ENCODE assay signal across 8 mouse cellular contexts in genomic region chr2:170508821-170509220, GRCm38 (mm10). TPM values are rescaled to one million over a fixed set of nuclear protein-coding genes. Genes with fewer than 3 reads are reported as not detected.
DNase-seq lines count a peak whose midpoint lies in the region; ATAC-seq and TF ChIP-seq lines count a peak whose summit lies in the region.

No protein-coding gene starts in this region.

- H3K27ac ChIP-seq in brown adipose tissue, adult 24 weeks (replicated peaks; ENCODE audit: low read depth, low read length) = no peak overlapping the region
- no peak overlapping the region for H3K27ac ChIP-seq in heart, embryonic 14.5 days (replicated peaks in 1 of 2; ENCODE audit: control insufficient read depth in 1 of 2, insufficient read depth in 1 of 2, low read depth in 2 of 2, low read length in 2 of 2)
- H3K27ac ChIP-seq in liver, embryonic 11.5 days (ENCODE audit: low read depth, low read length) = no peak overlapping the region

- peaks cover 35% of the 10 kb centered on the region for H3K27me3 ChIP-seq in heart, embryonic 14.5 days (ENCODE audit: control insufficient read depth, insufficient read depth, low read length)
- 0 out of 2 replicates have a peak, but pooled peaks cover 2% of the 10 kb centered on the region for H3K27me3 ChIP-seq in liver, embryonic 11.5 days (replicated peaks; ENCODE audit: control insufficient read depth, insufficient read depth, low read length)
- peaks cover 5% of the 10 kb centered on the region for H3K27me3 ChIP-seq in myocyte (ENCODE audit: control insufficient read depth, insufficient read depth, insufficient read length)

- peak; percentile 76 for DNase-seq in CD4-positive helper T cell, adult 2 months (ENCODE audit: low read depth, low spot score)
- peak; percentile 67 for DNase-seq in fibroblast of lung, adult 2 months (ENCODE audit: low read depth)
- DNase-seq in kidney, postnatal 10 days = peak; percentile 96
- DNase-seq in liver, embryonic 11.5 days (ENCODE audit: low spot score) = peak; percentile 76
- DNase-seq in spleen, postnatal 4 days (ENCODE audit: low spot score in 2 of 2) = peak; percentile 76 to 91

- H3K9ac ChIP-seq in heart, embryonic 14.5 days (ENCODE audit: low read length) = 0 out of 2 replicates have a peak overlapping the region, but pooled peaks have one; percentile 44
- peak overlapping the region; percentile 34; the same call in 1 of the 2 replicates for H3K9ac ChIP-seq in liver, embryonic 11.5 days (ENCODE audit: low read depth, low read length)

- ATAC-seq in heart, embryonic 14.5 days (ENCODE audit: insufficient number of reproducible peaks, insufficient read depth, low FRiP score, low read depth) = no peak
- ATAC-seq in liver, embryonic 11.5 days (replicated peaks; ENCODE audit: low FRiP score) = no peak; the same call in 1 of the 2 replicates

- peak overlapping the region; percentile 66 for H3K4me2 ChIP-seq in heart, embryonic 14.5 days (ENCODE audit: low read length)
- H3K4me2 ChIP-seq in liver, embryonic 11.5 days = peak overlapping the region; percentile 67
- H3K4me2 ChIP-seq in myocyte (ENCODE audit: low read depth) = peak overlapping the region; percentile 77

- no peak overlapping the region for H3ac ChIP-seq in myocyte (ENCODE audit: control insufficient read depth, insufficient read length)

- H3K4me1 ChIP-seq in brown adipose tissue, adult 24 weeks (ENCODE audit: control insufficient read depth, insufficient read depth, insufficient read length, low read length) = no peaks in the 10 kb centered on the region; the same call in 1 of the 2 replicates
- peaks cover 7 to 11% of the 10 kb centered on the region in 2 experiments for H3K4me1 ChIP-seq in heart, embryonic 14.5 days (ENCODE audit: control insufficient read depth in 2 of 2, insufficient read depth in 2 of 2, low read length in 2 of 2)
- peaks cover 16% of the 10 kb centered on the region for H3K4me1 ChIP-seq in liver, embryonic 11.5 days (replicated peaks; ENCODE audit: control insufficient read depth, insufficient read depth, low read length)

- no peaks in the 10 kb centered on the region for H3K36me3 ChIP-seq in heart, embryonic 14.5 days (ENCODE audit: control insufficient read depth, insufficient read depth, low read length)
- H3K36me3 ChIP-seq in liver, embryonic 11.5 days (ENCODE audit: control insufficient read depth, insufficient read depth, low read length) = no peaks in the 10 kb centered on the region
- H3K36me3 ChIP-seq in myocyte (ENCODE audit: control insufficient read depth, insufficient read depth) = no peaks in the 10 kb centered on the region

- TF ChIP-seq POLR2A in myocyte (IDR thresholded peaks at IDR 0.05; ENCODE audit: insufficient read length, low read depth) = no peak

- H3K4me3 ChIP-seq in brown adipose tissue, adult 24 weeks (ENCODE audit: insufficient read depth, low read depth, low read length) = peak overlapping the region; percentile 42
- H3K4me3 ChIP-seq in heart, embryonic 14.5 days (ENCODE audit: control insufficient read depth in 1 of 2, insufficient read depth in 1 of 2, low read depth in 1 of 2, low read length in 2 of 2) = peak overlapping the region; percentile 35 to 39
- H3K4me3 ChIP-seq in liver, embryonic 11.5 days (ENCODE audit: low read depth, low read length) = peak overlapping the region; percentile 34
- no peak overlapping the region for H3K4me3 ChIP-seq in myocyte

- H3K9me3 ChIP-seq in heart, embryonic 14.5 days (ENCODE audit: control insufficient read depth, low read length) = no peaks in the 10 kb centered on the region
- H3K9me3 ChIP-seq in liver, embryonic 11.5 days (ENCODE audit: control insufficient read depth, low read length) = no peaks in the 10 kb centered on the region

- whole genome bisulfite sequencing in heart, embryonic 14.5 days = 3% methylated on average over 12 of the region's 12 CpGs
- WGBS in liver, embryonic 11.5 days = 5% methylated on average over 12 of the region's 12 CpGs

- peaks cover 24% of the 10 kb centered on the region for H3K79me2 ChIP-seq in myocyte (ENCODE audit: control insufficient read depth, insufficient read depth)

TF ChIP-seq in myocyte, 11 proteins besides CTCF, POLR2A, EP300 and RAD21:
- TF ChIP-seq USF1 (IDR thresholded peaks at IDR 0.05; ENCODE audit: low read depth) (no peak), MAX (IDR thresholded peaks at IDR 0.05; ENCODE audit: low read depth) (no peak), CEBPB (IDR thresholded peaks at IDR 0.05; ENCODE audit: insufficient read depth, poor library complexity, severe bottlenecking) (no peak), MYOD1 (IDR thresholded peaks at IDR 0.05; ENCODE audit: control insufficient read depth in 1 of 3, insufficient read length in 2 of 3, low read depth in 2 of 3) (no peak), MYOG (IDR thresholded peaks at IDR 0.05; ENCODE audit: control insufficient read depth in 1 of 3, insufficient read depth in 1 of 3, insufficient read length in 2 of 3, low read depth in 2 of 3) (no peak), REST (IDR thresholded peaks at IDR 0.05; ENCODE audit: insufficient read depth, insufficient read length) (no peak), POLR2AphosphoS2 (IDR thresholded peaks at IDR 0.05; ENCODE audit: insufficient read length, low read depth) (no peak)

RNA-seq across cellular contexts. Expression of gene Cyp24a1, which starts 11.9 kb away (rescaled TPM):
- not detected in 2 replicates for polyA plus RNA-seq in brown adipose tissue, adult 24 weeks (2012; ENCODE audit: insufficient read depth, insufficient read length, missing spikeins)
- not detected in 2 replicates for polyA plus RNA-seq in heart, embryonic 14.5 days (2014; fragmentation: Nextera tagmentation; extraction: Ambion mirVana)
- not detected in 2 replicates for polyA plus RNA-seq in liver, embryonic 11.5 days (2014; fragmentation: Nextera tagmentation; extraction: Ambion mirVana)
- 0.01 TPM for polyA plus RNA-seq in myocyte (2012; fragmentation: generic; extraction: Trizol)

RNA-seq across cellular contexts. Expression of gene Pfdn4, which starts 12.6 kb away (rescaled TPM):
- polyA plus RNA-seq in brown adipose tissue, adult 24 weeks (2012; ENCODE audit: insufficient read depth, insufficient read length, missing spikeins) = 54.8 and 69.2 TPM in 2 replicates
- polyA plus RNA-seq in heart, embryonic 14.5 days (2014; fragmentation: Nextera tagmentation; extraction: Ambion mirVana) = 48.1 and 49.1 TPM in 2 replicates
- polyA plus RNA-seq in liver, embryonic 11.5 days (2014; fragmentation: Nextera tagmentation; extraction: Ambion mirVana) = 85.7 and 101 TPM in 2 replicates
- 34.0 TPM for polyA plus RNA-seq in myocyte (2012; fragmentation: generic; extraction: Trizol)
